Mouse (Mus musculus) 416B (cell line): ENCODE measurements around the gene Apba3.
"Not testable (repeated sequence)": the region's sequence is repeated elsewhere in the genome, so short reads cannot be mapped to it uniquely, and the experiment has no call there.

ENCODE experiments used
- DNase-seq: peaks from one replicate; pipeline ENCODE4 v3.0.0; 2011; ENCODE audit warnings: low read depth

The Apba3 gene

DNA sequence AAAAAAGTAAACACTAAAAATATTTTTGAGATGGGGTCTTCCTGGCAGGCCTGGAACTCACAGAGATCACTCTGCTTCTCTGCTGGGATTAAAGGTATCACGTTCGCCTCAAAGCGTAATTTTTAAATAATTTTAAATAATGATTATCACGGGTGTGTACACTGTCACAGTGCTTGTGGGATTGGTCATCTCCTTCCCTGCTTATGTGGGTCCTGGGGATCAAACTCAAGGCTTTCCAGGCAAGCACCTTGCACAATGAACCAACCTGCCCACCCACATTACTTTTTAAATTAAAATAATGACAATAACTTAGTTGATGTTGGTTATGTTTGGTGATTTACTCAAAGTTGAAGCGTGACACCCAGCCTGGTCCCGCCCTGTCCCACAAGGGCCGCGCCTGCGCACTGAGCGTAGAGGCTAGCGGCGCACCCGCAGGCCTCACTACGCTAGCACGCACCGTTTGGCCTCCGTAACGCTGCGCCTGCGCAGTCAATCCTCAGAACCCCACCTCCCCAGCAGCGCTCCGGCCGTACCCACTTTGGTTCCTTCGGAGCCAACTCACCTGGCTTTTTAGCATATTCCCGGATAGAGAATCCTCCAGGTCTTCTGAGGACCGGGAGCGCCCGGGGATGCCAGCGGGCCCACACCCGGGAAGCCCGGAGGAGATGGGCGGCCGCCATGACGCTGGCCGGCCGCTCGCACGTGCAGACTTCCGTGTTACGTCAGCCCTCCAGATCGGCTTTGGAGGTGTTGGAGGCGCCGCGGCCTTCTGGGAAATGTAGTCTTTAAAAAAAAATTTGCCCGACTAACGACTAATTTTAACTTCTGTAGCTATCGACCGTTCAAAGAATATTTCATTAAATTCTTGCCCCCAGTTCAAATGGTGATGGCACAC, at the start of gene Apba3, which contains the start of gene Mrpl54:
Gene Apba3 (plus strand): TSS at position 750 of the 895 bp plus-strand sequence.
Gene Mrpl54 (minus strand): TSS at position 724 of the 895 bp plus-strand sequence.
- peak; percentile 98 for DNase-seq

DNA sequence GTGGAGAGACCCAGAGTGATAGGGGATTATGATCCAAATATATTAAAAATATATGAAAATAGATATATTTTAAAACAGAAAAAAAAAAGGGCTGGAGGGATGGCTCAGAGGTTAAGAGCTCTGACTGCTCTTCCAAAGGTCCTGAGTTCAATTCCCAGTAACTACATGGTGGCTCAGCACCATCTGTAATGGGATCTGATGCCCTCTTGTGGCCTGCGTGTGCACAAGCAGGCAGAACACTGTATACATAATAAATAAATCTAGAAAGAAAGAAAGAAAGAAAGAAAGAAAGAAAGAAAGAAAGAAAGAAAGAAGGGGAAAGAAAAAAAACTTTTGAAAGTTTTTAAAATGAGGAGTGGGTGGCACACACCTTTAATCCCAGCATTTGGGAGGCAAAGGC, 49.5 kb upstream of the Apba3 start:
- DNase-seq = peak; percentile 49

DNA sequence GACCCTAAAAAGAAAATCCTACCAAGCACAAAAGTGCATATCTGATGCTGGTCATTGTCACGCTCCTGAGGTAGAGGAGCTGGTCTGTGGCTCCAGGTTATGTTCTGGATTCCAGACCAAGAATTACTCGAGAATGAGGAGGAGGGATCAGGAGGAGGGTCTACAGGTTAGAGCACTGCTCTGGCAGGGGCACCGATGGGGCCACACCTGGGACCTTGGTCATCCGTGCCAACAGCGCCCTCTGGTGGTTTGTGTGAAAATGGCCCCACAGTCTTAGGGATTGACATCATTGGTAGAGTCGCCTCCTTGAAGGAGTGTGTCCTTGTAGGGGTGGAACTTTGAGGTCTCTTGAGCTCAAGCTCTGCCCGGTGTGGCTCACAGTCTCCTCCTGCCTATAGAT, 48.8 kb upstream of the Apba3 start:
- peak; percentile 37 for DNase-seq

- DNase-seq = peak; percentile 64
Measured at GRCm38 (mm10) chr10:81221402-81222015, 45.3 kb upstream of the Apba3 start.

DNA sequence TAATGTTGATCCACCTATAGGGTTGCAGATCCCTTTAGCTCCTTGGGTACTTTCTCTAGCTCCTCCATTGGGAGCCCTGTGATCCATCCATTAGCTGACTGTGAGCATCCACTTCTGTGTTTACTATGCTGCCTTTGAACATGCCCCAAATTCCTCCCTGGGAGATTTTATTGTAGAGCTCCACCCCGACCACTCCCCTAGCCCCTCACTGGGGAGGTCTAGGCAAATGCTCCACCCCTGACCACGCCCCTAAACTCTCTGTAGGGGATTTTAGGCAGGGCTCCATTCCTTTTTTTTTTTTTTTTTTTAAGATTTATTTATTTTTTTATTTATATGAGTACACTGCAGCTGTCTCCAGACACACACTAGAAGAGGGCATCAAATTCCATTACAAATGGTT, 43.0 kb upstream of the Apba3 start:
- DNase-seq = not testable (repeated sequence)

DNA sequence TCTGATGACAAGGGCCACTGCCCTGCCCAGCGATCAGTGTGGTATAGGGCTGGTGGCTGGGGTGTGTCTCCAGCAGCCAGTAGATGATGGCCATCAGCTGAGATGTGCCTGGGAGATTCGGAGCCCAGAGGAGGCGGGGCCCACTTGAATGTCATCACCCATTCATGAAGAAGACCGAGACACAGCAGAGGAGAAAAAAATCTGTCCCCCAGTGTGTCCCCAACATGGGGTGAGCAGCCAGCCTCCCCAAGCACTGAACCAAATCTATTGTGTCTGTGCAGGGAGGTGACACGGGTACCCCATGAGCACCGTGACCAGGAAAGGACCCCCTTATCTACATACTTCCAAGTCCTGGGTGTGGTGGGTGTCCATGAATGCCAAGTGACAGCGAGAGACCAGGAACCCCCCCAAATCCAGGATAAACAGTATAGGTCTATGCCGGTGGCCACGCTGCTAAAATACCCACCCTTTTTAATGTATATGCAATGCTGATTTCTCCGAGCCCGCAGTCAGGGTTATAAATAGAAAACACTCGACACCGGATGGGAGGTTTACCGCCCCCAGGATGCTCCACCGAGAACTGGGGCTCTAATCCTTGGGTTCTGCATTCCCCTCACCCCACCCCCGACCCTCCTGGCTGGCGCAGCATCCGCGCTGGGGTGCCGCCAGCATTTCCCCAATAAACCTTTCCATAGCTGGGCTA, 36.9 kb upstream of the Apba3 start:
- DNase-seq = no peak

DNA sequence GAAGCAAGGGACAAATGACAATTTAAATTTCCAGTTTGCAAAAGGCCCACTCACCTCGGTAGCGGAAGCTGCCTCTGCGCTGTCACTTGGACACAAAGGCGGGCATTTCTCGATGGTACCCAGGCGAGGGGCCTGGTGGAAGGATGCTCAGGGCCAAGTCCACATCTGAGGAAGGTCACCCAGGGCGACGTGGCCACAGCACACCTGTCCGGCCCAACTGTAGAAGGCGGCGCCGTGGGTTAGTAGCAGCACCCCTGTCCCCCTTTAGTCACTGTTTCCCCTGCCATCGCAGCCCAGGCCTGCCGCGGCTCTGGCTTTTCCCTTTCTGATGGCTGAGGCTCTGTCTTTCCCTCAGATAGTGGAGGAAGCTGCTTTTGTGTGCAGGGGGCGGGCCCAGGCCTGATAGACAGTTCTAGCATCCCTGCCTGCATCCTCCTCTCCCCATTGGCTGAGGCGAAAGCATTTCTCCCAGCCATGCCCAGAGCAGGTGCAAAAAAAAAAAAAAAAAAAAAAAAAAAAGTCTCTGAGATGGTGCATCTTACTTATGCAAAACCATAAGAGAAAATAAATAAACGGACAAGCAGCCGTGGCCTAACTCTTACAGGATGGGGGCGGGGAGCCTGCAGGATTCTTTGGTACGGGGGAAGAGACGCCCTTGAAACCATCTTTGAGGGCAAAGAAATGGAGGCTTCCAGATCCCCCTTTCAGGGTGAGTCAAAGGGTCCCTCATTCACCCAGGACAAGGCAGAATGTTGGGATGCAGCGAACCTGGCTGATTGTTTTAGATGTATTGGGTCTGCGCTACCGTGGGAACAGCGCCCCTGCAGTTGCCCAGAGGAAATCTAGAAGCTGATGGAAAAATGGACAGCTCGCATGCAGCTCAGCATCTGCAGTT, 36.1 kb upstream of the Apba3 start, which contains the start of gene Atcay:
Gene Atcay (minus strand): TSS at position 396 of the 895 bp plus-strand sequence.
- no peak for DNase-seq

DNA sequence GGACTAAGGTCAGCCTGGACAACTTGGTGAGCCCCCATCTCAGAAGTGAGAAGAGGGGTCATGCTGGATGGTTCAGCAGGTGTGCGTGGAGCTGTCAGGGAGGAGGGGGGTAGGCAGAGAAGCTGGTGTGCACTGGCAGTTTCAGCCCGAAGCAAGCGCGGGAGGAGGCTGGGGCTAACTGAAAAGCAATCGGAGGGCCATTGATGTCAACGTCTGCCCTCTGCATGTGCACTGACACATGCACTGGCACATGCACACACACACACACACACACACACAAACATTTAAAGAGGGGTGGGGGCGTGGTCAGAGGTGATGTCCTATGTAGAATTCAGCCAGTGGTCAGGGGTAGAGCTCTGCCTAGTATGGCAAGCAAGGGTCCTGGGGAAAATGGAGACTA, 35.3 kb upstream of the Apba3 start:
- DNase-seq = no peak

DNA sequence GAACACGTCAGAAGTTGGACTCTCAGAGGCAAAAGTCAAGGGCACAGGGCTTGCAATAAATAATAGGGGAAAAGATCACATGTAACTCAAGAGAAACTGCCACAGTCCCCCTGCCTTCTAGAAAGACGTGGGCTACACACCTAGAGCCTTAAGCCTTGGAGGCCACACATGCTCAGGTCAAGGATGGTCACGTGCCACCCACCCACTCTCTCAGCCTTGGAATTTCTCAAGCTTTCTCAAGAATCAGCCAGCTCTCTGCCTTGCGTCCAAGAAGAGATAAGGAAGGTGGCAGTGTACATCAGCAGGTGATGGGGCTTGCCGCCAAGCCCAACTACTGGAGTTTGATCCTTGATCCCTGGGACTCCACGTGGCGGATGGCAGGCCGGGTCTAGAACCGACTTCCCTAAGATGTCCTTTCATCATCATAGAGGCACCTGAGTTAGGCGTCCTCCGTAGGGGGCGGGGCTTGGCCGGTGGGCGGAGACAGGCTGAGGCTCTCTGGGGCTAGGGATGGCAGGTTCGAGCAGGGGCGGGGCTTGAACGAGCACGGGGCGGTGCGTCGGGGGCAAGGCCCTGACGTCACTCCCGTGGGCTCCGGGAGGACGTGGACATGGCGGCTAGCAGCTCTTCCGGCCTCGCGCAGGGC, 34.1 kb upstream of the Apba3 start, which contains the start of gene Zfr2:
Gene Zfr2 (plus strand): TSS at position 576 of the 646 bp plus-strand sequence.
- DNase-seq = peak; percentile 84

DNA sequence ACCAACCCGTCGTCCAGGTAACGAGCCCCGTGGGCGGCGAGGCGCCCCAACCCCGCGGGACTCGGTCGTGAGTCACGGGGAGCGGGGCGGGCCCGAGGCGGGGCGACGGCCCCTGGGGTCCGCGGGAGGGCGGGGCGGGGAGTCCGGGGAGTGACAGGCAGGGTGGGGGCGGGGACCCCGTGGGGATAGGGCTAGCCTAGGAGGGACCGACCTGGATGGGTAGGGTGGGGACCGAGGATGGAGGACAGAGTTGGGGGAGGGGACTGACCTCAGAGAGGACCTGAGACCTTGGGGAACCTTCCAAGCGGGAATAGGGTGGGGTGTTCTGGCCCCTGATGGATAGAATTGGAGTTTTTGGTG, 33.6 kb upstream of the Apba3 start:
- DNase-seq = no peak

- DNase-seq = peak; percentile 22
Measured at GRCm38 (mm10) chr10:81234206-81234605, 32.6 kb upstream of the Apba3 start.

GRCm38 (mm10) chr10:81236471-81237268, 30.1 kb upstream of the Apba3 start:
- DNase-seq = no peak

DNA sequence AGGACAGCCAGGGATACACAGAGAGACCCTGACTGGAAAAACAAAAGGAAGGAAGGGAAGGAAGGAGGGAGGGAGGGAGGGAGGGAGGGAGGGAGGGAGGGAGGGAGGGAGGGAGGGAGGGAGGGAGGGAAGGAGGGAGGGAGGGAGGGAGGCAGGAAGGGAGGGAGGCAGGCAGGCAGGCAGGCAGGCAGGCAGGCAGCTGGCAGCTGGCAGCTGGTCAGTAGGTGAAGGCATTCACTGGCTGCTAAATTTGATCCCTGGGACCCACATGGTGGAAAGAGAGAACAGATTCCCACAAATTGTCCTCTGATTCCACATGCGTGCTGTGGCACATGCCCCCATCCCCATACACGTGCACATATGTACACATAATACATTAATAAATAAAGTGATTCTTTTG, 28.1 kb upstream of the Apba3 start:
- no peak for DNase-seq

- peak; percentile 64 for DNase-seq
Measured at GRCm38 (mm10) chr10:81240876-81241275, 25.9 kb upstream of the Apba3 start.

- no peak for DNase-seq
Measured at GRCm38 (mm10) chr10:81242021-81242420, 24.7 kb upstream of the Apba3 start.

DNA sequence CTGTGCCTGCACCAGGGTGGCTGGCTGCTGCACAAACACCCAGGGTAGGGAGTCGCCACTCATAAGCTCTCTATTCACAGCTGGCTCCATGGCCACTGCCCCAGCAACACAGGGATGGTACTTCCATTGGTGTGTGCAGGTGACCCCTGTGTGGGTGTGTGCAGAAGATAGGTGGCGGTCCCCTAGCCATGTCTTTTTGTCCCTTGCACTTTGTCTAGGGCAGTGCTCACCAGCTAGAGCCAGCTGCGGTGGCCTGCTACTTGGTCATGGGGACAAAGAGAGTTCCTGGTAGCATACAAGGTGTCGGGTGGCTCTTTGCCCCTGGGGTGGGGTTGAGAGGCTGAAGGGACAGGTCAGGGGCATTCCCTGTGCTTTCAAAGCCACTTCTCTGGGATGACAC, 22.6 kb upstream of the Apba3 start:
- no peak for DNase-seq

DNA sequence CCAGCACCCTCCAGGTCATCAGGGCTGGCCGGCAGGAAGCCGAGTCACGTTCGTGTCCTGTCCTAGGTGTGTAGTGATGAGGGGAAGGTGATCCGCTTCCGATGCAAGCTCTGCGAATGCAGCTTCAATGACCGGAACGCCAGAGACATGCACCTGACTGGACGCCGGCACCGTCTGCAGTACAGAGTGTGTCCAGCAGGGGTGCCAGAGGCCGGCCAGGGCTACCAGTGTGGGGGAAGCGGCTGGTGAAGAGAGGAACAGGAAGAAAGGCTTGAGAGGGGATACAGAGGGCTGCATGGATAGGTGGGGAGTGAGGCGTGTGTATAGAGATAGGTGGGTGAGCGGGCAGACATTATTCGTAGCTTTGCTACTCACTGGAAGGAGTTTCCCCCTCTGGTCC, 22.2 kb upstream of the Apba3 start:
- peak; percentile 68 for DNase-seq

GRCm38 (mm10) chr10:81245166-81245565, 21.6 kb upstream of the Apba3 start:
- DNase-seq = no peak

DNA sequence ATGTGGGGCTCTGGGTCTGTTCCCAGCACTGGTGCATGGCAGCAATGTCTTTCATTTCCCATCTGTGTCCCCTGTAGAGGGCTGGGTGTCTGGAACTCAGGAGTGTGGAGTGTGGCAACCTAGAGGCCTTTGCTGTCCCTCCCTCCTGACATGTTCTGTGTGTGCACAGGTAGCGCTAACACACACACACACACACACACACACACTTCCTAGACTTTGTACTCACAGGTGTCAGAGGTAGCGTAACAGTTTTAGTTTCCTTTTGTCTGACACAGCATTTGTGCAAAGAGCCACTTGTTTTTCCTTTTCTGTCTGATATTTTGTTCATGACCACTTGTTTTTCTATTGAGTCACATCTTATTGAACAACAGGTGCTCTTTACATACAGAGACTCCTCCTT, 19.0 kb upstream of the Apba3 start:
- DNase-seq = no peak

DNA sequence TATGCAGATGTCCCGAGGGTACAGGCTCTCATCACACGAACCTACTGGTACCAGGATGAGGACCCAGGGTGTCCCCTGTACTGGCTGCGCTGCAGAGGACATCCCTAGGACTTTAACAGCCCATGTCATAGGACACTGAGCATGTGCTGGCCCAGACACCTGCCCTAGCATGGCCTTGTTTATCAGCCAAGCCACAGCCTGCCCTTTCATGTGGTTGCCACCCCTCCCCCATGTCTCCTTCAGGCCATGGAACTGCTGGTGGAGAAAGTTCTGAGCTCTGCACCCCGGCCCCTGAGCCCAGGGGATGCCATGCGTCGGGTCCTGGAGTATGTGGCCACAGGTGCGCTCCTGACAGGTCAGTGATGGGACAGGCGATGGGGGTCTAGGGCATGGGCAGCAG, 17.3 kb upstream of the Apba3 start:
- DNase-seq = no peak
